Mouse (Mus musculus) stomach, postnatal 0 days (tissue): ENCODE data around the gene Wdr91.

Experiments
- CTCF ChIP-seq: IDR thresholded peaks from 2 replicates; pipeline ENCODE4 v1.5.1; 2016; ENCODE audit warnings: antibody characterized with exemption, low read depth, mild to moderate bottlenecking, moderate library complexity
- EP300 ChIP-seq: optimal IDR thresholded peaks from 2 replicates; pipeline ENCODE3; 2016; ENCODE audit warnings: antibody characterized with exemption

DNA sequence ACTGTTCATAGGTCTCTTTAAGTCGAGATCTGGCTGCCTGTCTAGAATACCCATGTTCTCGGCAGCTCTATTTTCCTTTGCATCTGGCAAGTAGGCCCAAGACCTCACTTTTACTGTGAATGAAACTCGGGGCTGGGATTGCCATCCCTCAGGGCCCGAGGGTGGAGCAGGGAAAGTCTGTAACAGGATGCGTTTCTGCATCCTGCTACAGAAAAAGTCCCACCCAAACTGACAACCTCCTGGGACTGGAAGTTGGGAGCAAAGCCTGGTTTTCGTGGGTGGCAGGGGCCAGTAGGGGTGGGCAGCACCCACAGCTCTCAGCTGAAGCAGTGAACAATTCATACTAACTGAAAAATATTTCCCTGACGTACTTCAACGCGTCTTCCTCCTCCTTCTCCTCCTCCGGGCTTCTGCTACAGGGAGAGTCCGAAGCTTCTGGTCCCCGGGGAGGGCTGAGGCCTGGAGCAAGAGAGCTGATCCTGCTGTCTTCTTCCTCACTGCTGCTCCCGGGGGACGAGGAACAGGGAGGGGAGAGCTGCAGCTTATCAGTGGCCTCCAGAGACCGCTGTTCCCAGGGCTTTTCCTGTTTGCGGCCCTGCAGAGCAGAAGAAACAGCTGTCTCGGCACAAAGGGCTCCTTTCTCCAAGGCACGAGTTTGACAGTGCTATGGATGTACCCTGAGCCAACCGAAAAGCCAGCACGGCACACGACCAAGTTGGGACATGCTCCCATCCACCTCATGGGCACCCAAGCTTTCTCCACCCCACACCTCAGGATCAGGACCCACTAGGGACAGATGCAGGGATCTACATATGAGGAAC, 36.4 kb downstream of the Wdr91 start:
- TF ChIP-seq CTCF (peak; percentile 46), EP300 (no peak)
